Mouse (Mus musculus) gastrocnemius, postnatal 10 days (tissue): ENCODE data around the gene Pop7. TPM values are rescaled to one million over a fixed set of nuclear protein-coding genes. Genes with fewer than 3 reads are reported as not detected.

Source experiments
- DNase-seq: peaks from one replicate; pipeline ENCODE4 v3.0.0; 2021; ENCODE audit warnings: mixed read lengths
- microRNA-seq, 2 experiments: library from miRNA; unstranded; fragments of <30 nt; microRNA quantifications; one replicate each; pipeline ENCODE4 v1.2.0; 2021
- total RNA-seq, 2 experiments: library from RNA; stranded (reverse); gene quantifications; 2 replicates each; pipeline ENCODE4 v1.2.3; 2021

The Pop7 gene
- total RNA-seq, 2 experiments from 2014 or later, result 16.6 to 18.5 TPM

GRCm38 (mm10) chr5:137500186-137500585 lies 2.1 kb downstream of the Pop7 start:
- no peak for DNase-seq

GRCm38 (mm10) chr5:137493831-137494230 lies 8.5 kb downstream of the Pop7 start:
- DNase-seq, result peak; percentile 33

- peak; percentile 59 for DNase-seq
Measured at GRCm38 (mm10) chr5:137491559-137491958, 10.8 kb downstream of the Pop7 start.

GRCm38 (mm10) chr5:137487616-137488015 lies 14.7 kb downstream of the Pop7 start:
- no peak for DNase-seq

- peak; percentile 14 for DNase-seq
Measured at GRCm38 (mm10) chr5:137485851-137486155, 16.5 kb downstream of the Pop7 start.

- DNase-seq, result no peak
Measured at GRCm38 (mm10) chr5:137485071-137485850, 17.1 kb downstream of the Pop7 start.

- peak; percentile 38 for DNase-seq
Measured at GRCm38 (mm10) chr5:137481897-137482296, 20.4 kb downstream of the Pop7 start.

GRCm38 (mm10) chr5:137481138-137481537 lies 21.2 kb downstream of the Pop7 start:
- DNase-seq, result peak; percentile 82

GRCm38 (mm10) chr5:137476964-137477363 lies 25.4 kb downstream of the Pop7 start, which contains the start of gene Zan:
TSS of gene Zan (minus strand) at chr5:137477064.
- DNase-seq, result no peak

- no peak for DNase-seq
Measured at GRCm38 (mm10) chr5:137474351-137474750, 28.0 kb downstream of the Pop7 start.

- no peak for DNase-seq
Measured at GRCm38 (mm10) chr5:137472252-137472904, 29.9 kb downstream of the Pop7 start.

- no peak for DNase-seq
Measured at GRCm38 (mm10) chr5:137466946-137467345, 35.4 kb downstream of the Pop7 start.

- DNase-seq, result no peak
Measured at GRCm38 (mm10) chr5:137465049-137465448, 37.3 kb downstream of the Pop7 start.

- DNase-seq, result no peak
Measured at GRCm38 (mm10) chr5:137455866-137456591, 46.3 kb downstream of the Pop7 start.

GRCm38 (mm10) chr5:137455206-137455605 lies 47.1 kb downstream of the Pop7 start:
- DNase-seq, result no peak

Small RNA genes lying within 50 kb of the gene (microRNA-seq; reads per million reads assigned to microRNA genes)
- gene Mir6418, result 0.64 to 0.75 reads per million in 2 experiments

Other genes with a start within 250 kb of the Pop7 start
- gene Ache, start 215.0 kb downstream of the Pop7 start, total RNA-seq, result 10 to 100 TPM; 62.4 to 68.2 TPM
- 10 to 100 TPM; 37.2 to 43.6 TPM for gene Ufsp1, start 207.9 kb downstream of the Pop7 start, total RNA-seq
- 10 to 100 TPM; 58.1 to 93.2 TPM for gene Srrt, start 194.8 kb downstream of the Pop7 start, total RNA-seq
- 10 to 100 TPM; 13.1 to 17.3 TPM for gene Trip6, start 188.1 kb downstream of the Pop7 start, total RNA-seq
- 1 to 10 TPM; 4.2 to 7.4 TPM for gene Slc12a9, start 168.9 kb downstream of the Pop7 start, total RNA-seq
- 10 to 100 TPM; 30.6 to 38.8 TPM for gene Ephb4, start 152.4 kb downstream of the Pop7 start, total RNA-seq
- gene Zan, start 25.5 kb downstream of the Pop7 start, total RNA-seq, result under 1 TPM; 0.23 to 0.31 TPM
- gene Gigyf1, start 16.0 kb upstream of the Pop7 start, total RNA-seq, result 10 to 100 TPM; 23.0 to 25.3 TPM
- not detected for gene Epo, start 30.7 kb upstream of the Pop7 start, total RNA-seq
- gene Gnb2, start 31.0 kb upstream of the Pop7 start, total RNA-seq, result 100 to 1,000 TPM; 301 to 324 TPM
- gene Actl6b, start 51.0 kb upstream of the Pop7 start, total RNA-seq, result under 1 TPM in 1 of 2 experiments, not detected in 1; 0.16 TPM
- gene Tfr2, start 67.3 kb upstream of the Pop7 start, total RNA-seq, result under 1 TPM in 1 of 2 experiments, not detected in 1; 0.56 TPM
- gene Mospd3, start 98.5 kb upstream of the Pop7 start, total RNA-seq, result 10 to 100 TPM; 16.5 to 29.5 TPM
- 100 to 1,000 TPM; 292 to 390 TPM for gene Pcolce, start 111.3 kb upstream of the Pop7 start, total RNA-seq
- under 1 TPM; 0.33 to 0.70 TPM for gene Fbxo24, start 126.5 kb upstream of the Pop7 start, total RNA-seq
- 10 to 100 TPM; 15.9 to 17.7 TPM for gene Lrch4, start 126.6 kb upstream of the Pop7 start, total RNA-seq
- gene Gm20605, start 126.7 kb upstream of the Pop7 start, total RNA-seq, result 1 to 10 TPM; 4.1 to 7.7 TPM
- gene Sap25, start 138.8 kb upstream of the Pop7 start, total RNA-seq, result 1 to 10 TPM; 2.1 to 4.0 TPM
- gene Irs3, start 143.2 kb upstream of the Pop7 start, total RNA-seq, result under 1 TPM; 0.42 to 0.61 TPM
- gene Agfg2, start 182.2 kb upstream of the Pop7 start, total RNA-seq, result 1 to 10 TPM; 4.3 to 5.9 TPM
- gene Nyap1, start 239.1 kb upstream of the Pop7 start, total RNA-seq, result under 1 TPM; 0.45 to 0.75 TPM
- gene Tsc22d4, start 243.2 kb upstream of the Pop7 start, total RNA-seq, result 100 to 1,000 TPM; 189 to 203 TPM